Mouse (Mus musculus) CH12.LX (cell line): ENCODE results near the gene Haghl. TPM values are rescaled to one million over a fixed set of nuclear protein-coding genes. Genes with fewer than 3 reads are reported as not detected.

Source experiments
- DNase-seq: peaks from one replicate; pipeline ENCODE4 v3.0.0-alpha.2; 2013; ENCODE audit errors: extremely low read depth
- H3K27ac ChIP-seq: 2 replicates; pipeline ENCODE4 v1.5.1; 2012; ENCODE audit warnings: low read depth, mild to moderate bottlenecking, control low read depth, moderate library complexity; ENCODE audit not compliant: insufficient read depth
- H3K27me3 ChIP-seq: replicated peaks from 2 replicates; pipeline ENCODE3; 2012; ENCODE audit warnings: inconsistent platforms
- H3K36me3 ChIP-seq, 2 experiments: replicated peaks in 1 of 2; 2 replicates each; pipeline versions ENCODE3 to v1.6.1; 2012; ENCODE audit warnings: inconsistent platforms in 1 of 2, low read length in 1 of 2, mild to moderate bottlenecking in 1 of 2, mixed read lengths in 1 of 2, moderate library complexity in 1 of 2; ENCODE audit not compliant: control insufficient read depth in 1 of 2, insufficient read depth in 1 of 2
- H3K4me1 ChIP-seq, 2 experiments: 2 replicates each; pipeline ENCODE4 v1.6.1; 2012; ENCODE audit warnings: inconsistent platforms in 1 of 2, moderate library complexity in 1 of 2; ENCODE audit not compliant: insufficient read depth in 2 of 2, control insufficient read depth in 1 of 2
- H3K4me2 ChIP-seq: 2 replicates; pipeline ENCODE4 v1.6.1; 2012; ENCODE audit warnings: low read depth, mild to moderate bottlenecking, control low read depth; ENCODE audit not compliant: poor library complexity, insufficient read depth, severe bottlenecking
- H3K4me3 ChIP-seq, 3 experiments: fragments of 150-350 bp in 1 of 3; sonication (generic) in 1 of 3; replicated peaks in 1 of 3; 2 replicates each; pipeline versions ENCODE3 to v1.5.1; 2011 to 2012; ENCODE audit warnings: low read depth in 2 of 3, low read length in 2 of 3, mild to moderate bottlenecking in 2 of 3, moderate library complexity in 2 of 3, control low read depth in 1 of 3, improper control_type of control experiment in 1 of 3, inconsistent platforms in 1 of 3, mixed read lengths in 1 of 3; ENCODE audit not compliant: poor library complexity in 1 of 3
- H3K79me2 ChIP-seq: replicated peaks from 2 replicates; pipeline ENCODE4 v1.6.1; 2012; ENCODE audit warnings: mild to moderate bottlenecking, moderate library complexity; ENCODE audit not compliant: control insufficient read depth, poor library complexity, insufficient read depth, severe bottlenecking; ENCODE audit errors: extremely low read depth
- H3K9ac ChIP-seq: 2 replicates; pipeline ENCODE4 v1.6.1; 2012; ENCODE audit warnings: low read depth, mild to moderate bottlenecking, control low read depth, moderate library complexity; ENCODE audit not compliant: insufficient read depth
- H3K9me3 ChIP-seq: replicated peaks from 2 replicates; pipeline ENCODE3; 2012; ENCODE audit warnings: low read length, inconsistent platforms, mixed read lengths
- BHLHE40 ChIP-seq: IDR thresholded peaks from 2 replicates; pipeline ENCODE4 v1.6.1; 2011; ENCODE audit warnings: mild to moderate bottlenecking, low read depth, low read length, improper control_type of control experiment
- CHD1 ChIP-seq: IDR thresholded peaks from 2 replicates; pipeline ENCODE4 v1.6.1; 2012; ENCODE audit warnings: low read depth, low read length, improper control_type of control experiment, inconsistent platforms
- CHD2 ChIP-seq: IDR thresholded peaks from 2 replicates; pipeline ENCODE4 v1.6.1; 2011; ENCODE audit warnings: low read length, improper control_type of control experiment
- CTCF ChIP-seq, 2 experiments: IDR thresholded peaks in 1 of 2; conservative IDR thresholded peaks in 1 of 2; 2 replicates each; pipeline ENCODE4 v1.5.1; 2011 to 2012; ENCODE audit warnings: low read depth in 2 of 2, low read length in 2 of 2, improper control_type of control experiment in 1 of 2, inconsistent platforms in 1 of 2, mild to moderate bottlenecking in 1 of 2, moderate library complexity in 1 of 2
- E2F4 ChIP-seq: IDR thresholded peaks from 2 replicates; pipeline ENCODE4 v1.6.1; 2011; ENCODE audit warnings: low read depth, low read length, improper control_type of control experiment; ENCODE audit not compliant: insufficient replicate concordance
- ELF1 ChIP-seq: IDR thresholded peaks from 2 replicates; pipeline ENCODE4 v1.6.1; 2014; ENCODE audit warnings: low read depth, mild to moderate bottlenecking, inconsistent platforms, low read length, improper control_type of control experiment
- EP300 ChIP-seq: IDR thresholded peaks from 2 replicates; pipeline ENCODE4 v1.6.1; 2011; ENCODE audit warnings: low read length, improper control_type of control experiment
- ETS1 ChIP-seq: conservative IDR thresholded peaks from 2 replicates; pipeline ENCODE4 v1.6.1; 2012; ENCODE audit warnings: low read depth, mild to moderate bottlenecking, inconsistent platforms, low read length, improper control_type of control experiment, moderate library complexity
- GABPA ChIP-seq: IDR thresholded peaks from 2 replicates; pipeline ENCODE4 v1.6.1; 2012; ENCODE audit warnings: low read depth, low read length, improper control_type of control experiment, inconsistent platforms; ENCODE audit not compliant: insufficient replicate concordance
- HCFC1 ChIP-seq: IDR thresholded peaks from 2 replicates; pipeline ENCODE4 v1.6.1; 2012; ENCODE audit warnings: low read depth, mild to moderate bottlenecking, inconsistent platforms, low read length, improper control_type of control experiment
- IRF4 ChIP-seq: IDR thresholded peaks from 2 replicates; pipeline ENCODE4 v1.6.1; 2014; ENCODE audit warnings: low read depth, mild to moderate bottlenecking, inconsistent platforms, low read length, improper control_type of control experiment
- JUN ChIP-seq: IDR thresholded peaks from 2 replicates; pipeline ENCODE4 v1.6.1; 2011; ENCODE audit warnings: low read depth, mild to moderate bottlenecking, low read length, improper control_type of control experiment, moderate library complexity; ENCODE audit not compliant: insufficient read depth
- JUND ChIP-seq: conservative IDR thresholded peaks from 2 replicates; pipeline ENCODE4 v1.6.1; 2011; ENCODE audit warnings: low read depth, low read length, improper control_type of control experiment
- KAT2A ChIP-seq: IDR thresholded peaks from 2 replicates; pipeline ENCODE4 v1.6.1; 2012; ENCODE audit warnings: low read length, improper control_type of control experiment, inconsistent platforms; ENCODE audit not compliant: insufficient replicate concordance
- MAFK ChIP-seq: IDR thresholded peaks from 2 replicates; pipeline ENCODE4 v1.6.1; 2011; ENCODE audit warnings: low read length, improper control_type of control experiment; ENCODE audit not compliant: insufficient replicate concordance
- MAX ChIP-seq: IDR thresholded peaks from 2 replicates; pipeline ENCODE4 v1.6.1; 2011; ENCODE audit warnings: low read length, improper control_type of control experiment
- MAZ ChIP-seq: IDR thresholded peaks from 2 replicates; pipeline ENCODE4 v1.6.1; 2012; ENCODE audit warnings: low read depth, mild to moderate bottlenecking, inconsistent platforms, low read length, improper control_type of control experiment, moderate library complexity
- MEF2A ChIP-seq: IDR thresholded peaks from 2 replicates; pipeline ENCODE4 v1.6.1; 2014; ENCODE audit warnings: low read depth, mild to moderate bottlenecking, inconsistent platforms, low read length, improper control_type of control experiment, borderline replicate concordance
- MXI1 ChIP-seq: IDR thresholded peaks from 2 replicates; pipeline ENCODE4 v1.6.1; 2011; ENCODE audit warnings: mild to moderate bottlenecking, low read depth, low read length, improper control_type of control experiment
- MYC ChIP-seq: IDR thresholded peaks from 2 replicates; pipeline ENCODE4 v1.6.1; 2011; ENCODE audit warnings: low read depth, mild to moderate bottlenecking, improper control_type of control experiment, low read length
- NELFE ChIP-seq: IDR thresholded peaks from 2 replicates; pipeline ENCODE4 v1.6.1; 2011; ENCODE audit warnings: low read depth, low read length, improper control_type of control experiment
- NRF1 ChIP-seq: IDR thresholded peaks from 2 replicates; pipeline ENCODE4 v1.6.1; 2014; ENCODE audit warnings: low read depth, mild to moderate bottlenecking, inconsistent platforms, low read length, improper control_type of control experiment, moderate library complexity
- PAX5 ChIP-seq: IDR thresholded peaks from 2 replicates; pipeline ENCODE4 v1.6.1; 2012; ENCODE audit warnings: low read length, inconsistent platforms, mixed read lengths
- POLR2A ChIP-seq: IDR thresholded peaks from 2 replicates; pipeline ENCODE4 v1.6.1; 2011; ENCODE audit warnings: low read depth, mild to moderate bottlenecking, improper control_type of control experiment, low read length
- POLR2AphosphoS2 ChIP-seq: IDR thresholded peaks from 2 replicates; pipeline ENCODE4 v1.6.1; 2011; ENCODE audit warnings: low read depth, low read length, improper control_type of control experiment
- RAD21 ChIP-seq: IDR thresholded peaks from 2 replicates; pipeline ENCODE4 v1.6.1; 2011; ENCODE audit warnings: low read depth, mild to moderate bottlenecking, low read length, improper control_type of control experiment, moderate library complexity
- RCOR1 ChIP-seq: conservative IDR thresholded peaks from 2 replicates; pipeline ENCODE4 v1.6.1; 2012; ENCODE audit warnings: low read depth, mild to moderate bottlenecking, inconsistent platforms, low read length, improper control_type of control experiment
- SIN3A ChIP-seq: IDR thresholded peaks from 2 replicates; pipeline ENCODE4 v1.6.1; 2012; ENCODE audit warnings: low read length, improper control_type of control experiment, inconsistent platforms
- SMC3 ChIP-seq: IDR thresholded peaks from 2 replicates; pipeline ENCODE4 v1.6.1; 2011; ENCODE audit warnings: low read depth, low read length, improper control_type of control experiment
- TBP ChIP-seq: conservative IDR thresholded peaks from 2 replicates; pipeline ENCODE4 v1.6.1; 2011; ENCODE audit warnings: low read depth, low read length, improper control_type of control experiment
- TCF12 ChIP-seq: IDR thresholded peaks from 2 replicates; pipeline ENCODE4 v1.6.1; 2014; ENCODE audit warnings: low read depth, mild to moderate bottlenecking, inconsistent platforms, low read length, improper control_type of control experiment
- UBTF ChIP-seq: IDR thresholded peaks from 2 replicates; pipeline ENCODE4 v1.6.1; 2012; ENCODE audit warnings: low read depth, mild to moderate bottlenecking, inconsistent platforms, low read length, improper control_type of control experiment, moderate library complexity
- USF1 ChIP-seq: IDR thresholded peaks from 2 replicates; pipeline ENCODE4 v1.6.1; 2014; ENCODE audit warnings: low read depth, mild to moderate bottlenecking, inconsistent platforms, low read length, improper control_type of control experiment
- USF2 ChIP-seq: conservative IDR thresholded peaks from 2 replicates; pipeline ENCODE4 v1.6.1; 2011; ENCODE audit warnings: low read depth, low read length, improper control_type of control experiment
- ZC3H11A ChIP-seq: IDR thresholded peaks from 2 replicates; pipeline ENCODE4 v1.6.1; 2012; ENCODE audit warnings: low read depth, mild to moderate bottlenecking, inconsistent platforms, low read length, improper control_type of control experiment
- ZKSCAN1 ChIP-seq: IDR thresholded peaks from 2 replicates; pipeline ENCODE4 v1.6.1; 2012; ENCODE audit warnings: low read depth, inconsistent platforms, low read length, improper control_type of control experiment, borderline replicate concordance
- ZMIZ1 ChIP-seq: IDR thresholded peaks from 2 replicates; pipeline ENCODE4 v1.6.1; 2012; ENCODE audit warnings: low read depth, mild to moderate bottlenecking, inconsistent platforms, low read length, improper control_type of control experiment
- ZNF384 ChIP-seq: IDR thresholded peaks from 2 replicates; pipeline ENCODE4 v1.6.1; 2012; ENCODE audit warnings: low read depth, low read length, improper control_type of control experiment, inconsistent platforms
- dilution Hi-C: fragments of 300-500 bp; cut with MboI; formaldehyde crosslinking; loops from 2 replicates; pipeline ENCODE4 v1.14.3; 2020; ENCODE audit warnings: low sequenced_read_pairs; ENCODE audit not compliant: extremely low pct_unique_long_range_greater_than_20kb, extremely low pct_ligation_motif_present
- in situ Hi-C: fragments of 300-500 bp; cut with MboI; formaldehyde crosslinking; loops from 3 replicates; pipeline ENCODE4 v1.14.3; 2019; ENCODE audit warnings: low sequenced_read_pairs, low pct_ligation_motif_present, low pct_unique_long_range_greater_than_20kb, mixed read lengths
- polyA plus RNA-seq: library from polyadenylated mRNA; unstranded; fragments of >175 nt; gene quantifications from 2 replicates; pipeline ENCODE4 v1.2.1, GENCODE M21; 2012; ENCODE audit warnings: low read depth; ENCODE audit not compliant: insufficient read length
- total RNA-seq, 2 experiments: library from RNA; depleted of rRNA; stranded (reverse); fragments of 300-350 nt in 1 of 2; fragments of >200 nt in 1 of 2; gene quantifications; 2 replicates each; pipeline ENCODE4 v1.2.3; 2012 to 2014

The Haghl gene
- total and polyA plus RNA-seq, 3 experiments, result 7.4 to 16.0 (median 7.8) TPM

DNA sequence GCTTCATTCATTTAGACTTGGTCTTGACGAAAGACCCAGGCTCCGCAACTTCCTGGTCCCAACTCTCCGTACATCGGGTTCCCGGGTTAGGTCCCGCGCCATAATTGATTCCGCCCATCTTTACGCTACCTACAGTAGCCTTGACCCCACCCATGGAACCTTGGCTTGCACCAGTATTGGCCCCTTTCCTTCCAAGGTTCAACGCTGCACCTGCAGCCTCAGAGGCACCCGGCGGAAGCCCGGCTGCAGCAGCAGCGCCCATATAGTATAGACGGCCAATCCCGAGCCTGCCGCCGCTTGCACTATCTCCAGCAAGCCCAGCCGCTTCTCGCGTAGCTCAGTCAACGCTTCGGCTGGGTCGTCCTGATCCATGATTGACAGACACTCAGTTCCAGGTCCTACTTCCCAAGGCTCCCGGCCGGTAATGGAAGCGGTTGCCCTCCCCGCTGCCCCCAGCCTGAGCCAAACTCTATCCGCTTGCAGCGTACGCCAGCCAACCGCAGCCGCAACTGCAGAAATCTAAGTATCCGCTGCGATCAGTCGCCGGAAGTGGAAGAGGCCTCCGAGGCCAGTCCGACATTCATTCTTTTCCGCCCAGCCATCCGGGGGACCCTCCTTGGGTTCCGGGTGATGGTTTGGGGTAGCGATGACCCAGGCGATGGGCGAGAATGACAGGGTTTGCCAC, 6.5 kb upstream of the Haghl start:
- Histone ChIP-seq H3K4me3 (peak overlapping the region; percentile 67 to 83 (median 76)), H3K4me1 (peaks cover 14 to 29% of the 10 kb centered on the region in 2 experiments), H3K9ac (peak overlapping the region; percentile 42), H3K4me2 (peak overlapping the region; percentile 71; the same call in 1 of the 2 replicates), H3K36me3 (peaks cover 17 to 44% of the 10 kb centered on the region in 2 experiments), H3K27me3 (no peaks in the 10 kb centered on the region), H3K9me3 (no peaks in the 10 kb centered on the region), H3K27ac (peak overlapping the region; percentile 67), H3K79me2 (0 out of 2 replicates have a peak, but pooled peaks cover 3% of the 10 kb centered on the region)
- TF ChIP-seq USF2, result no peak; the same call in 1 of the 2 replicates
- 0 out of 2 replicates have a peak, but pooled peaks have one; percentile 76 for TF ChIP-seq NELFE
- TF ChIP-seq CHD2, result peak; percentile 81
- peak; percentile 23; the same call in 1 of the 2 replicates for TF ChIP-seq UBTF
- TF ChIP-seq JUND, result no peak
- peak; percentile 79 for TF ChIP-seq POLR2A
- no peak for TF ChIP-seq RAD21
- no peak for TF ChIP-seq MAFK
- peak; percentile 79 for TF ChIP-seq IRF4
- no peak for TF ChIP-seq CTCF (conservative IDR thresholded peaks at IDR 0.05 in 1 of 2, IDR thresholded peaks at IDR 0.05 in 1 of 2; ENCODE audit: low read depth in 2 of 2, low read length in 2 of 2)
- TF ChIP-seq TCF12, result peak; percentile 86
- no peak for TF ChIP-seq ZC3H11A
- TF ChIP-seq KAT2A, result peak; percentile 83; the same call in 1 of the 2 replicates
- peak; percentile 20; the same call in 1 of the 2 replicates for TF ChIP-seq ZKSCAN1
- TF ChIP-seq MYC, result 0 out of 2 replicates have a peak, but pooled peaks have one; percentile 12
- no peak for TF ChIP-seq ZNF384
- no peak for TF ChIP-seq PAX5
- TF ChIP-seq CHD1, result no peak
- peak; percentile 63; the same call in 1 of the 2 replicates for TF ChIP-seq TBP
- TF ChIP-seq ELF1, result peak; percentile 77
- peak; percentile 83 for TF ChIP-seq MXI1
- no peak for TF ChIP-seq EP300
- TF ChIP-seq NRF1, result peak; percentile 46
- TF ChIP-seq MAX, result peak; percentile 55; the same call in 1 of the 2 replicates
- TF ChIP-seq SIN3A, result peak; percentile 94; the same call in 1 of the 2 replicates
- TF ChIP-seq BHLHE40, result no peak
- TF ChIP-seq ZMIZ1, result peak; percentile 85
- TF ChIP-seq POLR2AphosphoS2, result 0 out of 2 replicates have a peak, but pooled peaks have one; percentile 36
- TF ChIP-seq GABPA, result peak; percentile 24; the same call in 1 of the 2 replicates
- peak; percentile 84 for TF ChIP-seq RCOR1
- no peak for TF ChIP-seq ETS1
- peak; percentile 60; the same call in 1 of the 2 replicates for TF ChIP-seq MEF2A
- no peak for TF ChIP-seq E2F4
- TF ChIP-seq JUN, result no peak
- peak; percentile 74; the same call in 1 of the 2 replicates for TF ChIP-seq MAZ
- peak; percentile 92 for TF ChIP-seq HCFC1
- no peak for TF ChIP-seq SMC3
- TF ChIP-seq USF1, result no peak
- in situ Hi-C loops (loop anchor here (10.0 kb wide), 1 partner anchor 57 kb away; the partner anchor contains the start of gene Mslnl), dilution Hi-C loops (no loop called here)
- DNase-seq, result peak; percentile 84
